Mouse (Mus musculus) erythroblast, embryonic 14.5 days (primary cell): Measurements from ENCODE around the gene Ddah2.

Experiments used
- GATA1 ChIP-seq: IDR thresholded peaks from 2 replicates; pipeline ENCODE4 v1.6.1; 2012; ENCODE audit warnings: low read length, inconsistent platforms, mixed read lengths
- TAL1 ChIP-seq: IDR thresholded peaks from 3 replicates; pipeline ENCODE4 v1.6.1; 2012; ENCODE audit warnings: low read length, inconsistent platforms, mixed read lengths

- TF ChIP-seq GATA1 (no peak), TAL1 (no peak)
These were observed 43.5 kb downstream of the Ddah2 start for GRCm38 (mm10) chr17:35102299-35102698.
